Mouse (Mus musculus): Measurements from ENCODE around the gene Tcf19. TPM values are rescaled to one million over a fixed set of nuclear protein-coding genes. Genes with fewer than 3 reads are reported as not detected.

The Tcf19 gene
- 11.4 TPM for polyA plus RNA-seq (2015; fragmentation: Illumina TruSeq; extraction: RNeasy Lipid Tissue Mini Kit (QIAGEN cat#74804); ENCODE audit: insufficient read depth, low replicate concordance)

GRCm38 (mm10) chr17:35516652-35517500 is at the start of gene Tcf19, which contains the start of gene Cchcr1:
Gene Tcf19 (minus strand): TSS chr17:35516824.
Gene Cchcr1 (plus strand): TSS chr17:35517100.

GRCm38 (mm10) chr17:35551881-35552414 is 35.3 kb upstream of the Tcf19 start, which contains the start of gene Cdsn:
Gene Cdsn (plus strand): TSS chr17:35552128.

GRCm38 (mm10) chr17:35532901-35533300 is 16.3 kb upstream of the Tcf19 start, which contains the start of gene Psors1c2:
Gene Psors1c2 (plus strand): TSS chr17:35533201.

GRCm38 (mm10) chr17:35505776-35506175 is 10.8 kb downstream of the Tcf19 start, which contains the start of gene Pou5f1:
Gene Pou5f1 (plus strand): TSS chr17:35506018.

GRCm38 (mm10) chr17:35469842-35470751 is 46.5 kb downstream of the Tcf19 start, which contains the start of gene H2-Q10:
Gene H2-Q10 (plus strand): TSS chr17:35470089.

Other genes starting within 250 kb of the Tcf19 start
- not detected for gene H2-Q1, start 196.4 kb downstream of the Tcf19 start, polyA plus RNA-seq (2015; fragmentation: Illumina TruSeq; extraction: RNeasy Lipid Tissue Mini Kit (QIAGEN cat#74804); ENCODE audit: insufficient read depth, low replicate concordance)
- 0.76 TPM for gene H2-Q2, start 174.6 kb downstream of the Tcf19 start, polyA plus RNA-seq (2015; fragmentation: Illumina TruSeq; extraction: RNeasy Lipid Tissue Mini Kit (QIAGEN cat#74804); ENCODE audit: insufficient read depth, low replicate concordance)
- 233 TPM for gene H2-Q4, start 137.2 kb downstream of the Tcf19 start, polyA plus RNA-seq (2015; fragmentation: Illumina TruSeq; extraction: RNeasy Lipid Tissue Mini Kit (QIAGEN cat#74804); ENCODE audit: insufficient read depth, low replicate concordance)
- gene H2-Q6, start 92.0 kb downstream of the Tcf19 start, polyA plus RNA-seq (2015; fragmentation: Illumina TruSeq; extraction: RNeasy Lipid Tissue Mini Kit (QIAGEN cat#74804); ENCODE audit: insufficient read depth, low replicate concordance): 354 TPM
- 333 TPM for gene H2-Q7, start 77.7 kb downstream of the Tcf19 start, polyA plus RNA-seq (2015; fragmentation: Illumina TruSeq; extraction: RNeasy Lipid Tissue Mini Kit (QIAGEN cat#74804); ENCODE audit: insufficient read depth, low replicate concordance)
- 14.7 TPM for gene H2-Q10, start 46.7 kb downstream of the Tcf19 start, polyA plus RNA-seq (2015; fragmentation: Illumina TruSeq; extraction: RNeasy Lipid Tissue Mini Kit (QIAGEN cat#74804); ENCODE audit: insufficient read depth, low replicate concordance)
- not detected for gene Pou5f1, start 10.8 kb downstream of the Tcf19 start, polyA plus RNA-seq (2015; fragmentation: Illumina TruSeq; extraction: RNeasy Lipid Tissue Mini Kit (QIAGEN cat#74804); ENCODE audit: insufficient read depth, low replicate concordance)
- 4.5 TPM for gene Cchcr1, start 276 bp upstream of the Tcf19 start, polyA plus RNA-seq (2015; fragmentation: Illumina TruSeq; extraction: RNeasy Lipid Tissue Mini Kit (QIAGEN cat#74804); ENCODE audit: insufficient read depth, low replicate concordance)
- not detected for gene Psors1c2, start 16.4 kb upstream of the Tcf19 start, polyA plus RNA-seq (2015; fragmentation: Illumina TruSeq; extraction: RNeasy Lipid Tissue Mini Kit (QIAGEN cat#74804); ENCODE audit: insufficient read depth, low replicate concordance)
- not detected for gene Cdsn, start 35.3 kb upstream of the Tcf19 start, polyA plus RNA-seq (2015; fragmentation: Illumina TruSeq; extraction: RNeasy Lipid Tissue Mini Kit (QIAGEN cat#74804); ENCODE audit: insufficient read depth, low replicate concordance)
- gene 2300002M23Rik, start 50.6 kb upstream of the Tcf19 start, polyA plus RNA-seq (2015; fragmentation: Illumina TruSeq; extraction: RNeasy Lipid Tissue Mini Kit (QIAGEN cat#74804); ENCODE audit: insufficient read depth, low replicate concordance): not detected
- not detected for gene Sfta2, start 84.7 kb upstream of the Tcf19 start, polyA plus RNA-seq (2015; fragmentation: Illumina TruSeq; extraction: RNeasy Lipid Tissue Mini Kit (QIAGEN cat#74804); ENCODE audit: insufficient read depth, low replicate concordance)
- gene Gm9573, start 109.8 kb upstream of the Tcf19 start, polyA plus RNA-seq (2015; fragmentation: Illumina TruSeq; extraction: RNeasy Lipid Tissue Mini Kit (QIAGEN cat#74804); ENCODE audit: insufficient read depth, low replicate concordance): not detected
- not detected for gene Mucl3, start 126.9 kb upstream of the Tcf19 start, polyA plus RNA-seq (2015; fragmentation: Illumina TruSeq; extraction: RNeasy Lipid Tissue Mini Kit (QIAGEN cat#74804); ENCODE audit: insufficient read depth, low replicate concordance)
- 10.5 TPM for gene Vars2, start 150.8 kb upstream of the Tcf19 start, polyA plus RNA-seq (2015; fragmentation: Illumina TruSeq; extraction: RNeasy Lipid Tissue Mini Kit (QIAGEN cat#74804); ENCODE audit: insufficient read depth, low replicate concordance)
- 8.0 TPM for gene Gtf2h4, start 156.9 kb upstream of the Tcf19 start, polyA plus RNA-seq (2015; fragmentation: Illumina TruSeq; extraction: RNeasy Lipid Tissue Mini Kit (QIAGEN cat#74804); ENCODE audit: insufficient read depth, low replicate concordance)
- 5.6 TPM for gene Ddr1, start 187.8 kb upstream of the Tcf19 start, polyA plus RNA-seq (2015; fragmentation: Illumina TruSeq; extraction: RNeasy Lipid Tissue Mini Kit (QIAGEN cat#74804); ENCODE audit: insufficient read depth, low replicate concordance)

Measured in spleen, adult 10 weeks (tissue).